In genomic region chr16:33833429-33833753, GRCm38 (mm10) we compare ENCODE assay signal across 8 mouse cellular contexts. TPM values are rescaled to one million over a fixed set of nuclear protein-coding genes. Genes with fewer than 3 reads are reported as not detected.
A peak's percentile ranks its signal among the peaks of the same experiment; 100 is the strongest.
DNase-seq lines count a peak whose midpoint lies in the region; ATAC-seq and TF ChIP-seq lines count a peak whose summit lies in the region.

No protein-coding gene starts in this region.

- no peak for TF ChIP-seq CTCF in lung, embryonic 14.5 days (IDR thresholded peaks at IDR 0.05; ENCODE audit: low read depth)

- no peaks in the 10 kb centered on the region for H3K27me3 ChIP-seq in lung, embryonic 14.5 days (ENCODE audit: insufficient read depth, low read length)
- H3K27me3 ChIP-seq in forebrain, embryonic 11.5 days (ENCODE audit: control insufficient read depth, insufficient read depth, low read length), result peaks cover 28% of the 10 kb centered on the region
- H3K27me3 ChIP-seq in limb, embryonic 11.5 days (ENCODE audit: control insufficient read depth, insufficient read depth, low read length), result no peaks in the 10 kb centered on the region
- H3K27me3 ChIP-seq in neural tube, embryonic 14.5 days (ENCODE audit: control insufficient read depth, insufficient read depth, low read length), result peaks cover 18% of the 10 kb centered on the region

- H3K4me3 ChIP-seq in lung, embryonic 14.5 days (ENCODE audit: low read depth, low read length), result peak overlapping the region; percentile 26; the same call in 1 of the 2 replicates
- peak overlapping the region; percentile 19; the same call in 1 of the 2 replicates for H3K4me3 ChIP-seq in forebrain, embryonic 11.5 days (ENCODE audit: low read depth, low read length)
- peak overlapping the region; percentile 24; the same call in 1 of the 2 replicates for H3K4me3 ChIP-seq in limb, embryonic 11.5 days (ENCODE audit: low read depth, low read length)
- no peak overlapping the region for H3K4me3 ChIP-seq in neural tube, embryonic 14.5 days (ENCODE audit: low read depth, low read length)

- peak overlapping the region; percentile 43 for H3K9ac ChIP-seq in lung, embryonic 14.5 days
- no peak overlapping the region; the same call in 1 of the 2 replicates for H3K9ac ChIP-seq in forebrain, embryonic 11.5 days (ENCODE audit: low read length)
- H3K9ac ChIP-seq in limb, embryonic 11.5 days (ENCODE audit: low read length), result 0 out of 2 replicates have a peak overlapping the region, but pooled peaks have one; percentile 37
- H3K9ac ChIP-seq in neural tube, embryonic 14.5 days (replicated peaks; ENCODE audit: low read depth, low read length), result no peak overlapping the region

- peak overlapping the region; percentile 67 for H3K4me2 ChIP-seq in lung, embryonic 14.5 days
- peak overlapping the region; percentile 55 for H3K4me2 ChIP-seq in forebrain, embryonic 11.5 days (ENCODE audit: low read depth, low read length, severe bottlenecking)
- peak overlapping the region; percentile 48 for H3K4me2 ChIP-seq in limb, embryonic 11.5 days (ENCODE audit: low read depth, severe bottlenecking)
- peak overlapping the region; percentile 38; the same call in 1 of the 2 replicates for H3K4me2 ChIP-seq in neural tube, embryonic 14.5 days (ENCODE audit: low read depth, low read length)

- H3K9me3 ChIP-seq in lung, embryonic 14.5 days (ENCODE audit: low read depth, low read length), result no peaks in the 10 kb centered on the region
- H3K9me3 ChIP-seq in forebrain, embryonic 11.5 days (ENCODE audit: control insufficient read depth, low read length), result no peaks in the 10 kb centered on the region
- H3K9me3 ChIP-seq in limb, embryonic 11.5 days (ENCODE audit: control insufficient read depth, low read length), result no peaks in the 10 kb centered on the region
- H3K9me3 ChIP-seq in neural tube, embryonic 14.5 days (ENCODE audit: control insufficient read depth, low read length), result no peaks in the 10 kb centered on the region

- no peaks in the 10 kb centered on the region for H3K36me3 ChIP-seq in lung, embryonic 14.5 days (ENCODE audit: insufficient read depth)
- no peaks in the 10 kb centered on the region for H3K36me3 ChIP-seq in forebrain, embryonic 11.5 days (ENCODE audit: control insufficient read depth, insufficient read depth, low read length)
- H3K36me3 ChIP-seq in limb, embryonic 11.5 days (ENCODE audit: control insufficient read depth, insufficient read depth, low read length), result no peaks in the 10 kb centered on the region
- H3K36me3 ChIP-seq in neural tube, embryonic 14.5 days (ENCODE audit: control insufficient read depth, insufficient read depth, low read length), result no peaks in the 10 kb centered on the region

- H3K27ac ChIP-seq in lung, embryonic 14.5 days (ENCODE audit: low read depth), result peak overlapping the region; percentile 22; the same call in 1 of the 2 replicates
- 0 out of 2 replicates have a peak overlapping the region, but pooled peaks have one; percentile 1 for H3K27ac ChIP-seq in forebrain, embryonic 11.5 days (ENCODE audit: low read depth, low read length)
- peak overlapping the region; percentile 72 for H3K27ac ChIP-seq in limb, embryonic 11.5 days (replicated peaks; ENCODE audit: low read depth, low read length)
- peak overlapping the region; percentile 39; the same call in 1 of the 2 replicates for H3K27ac ChIP-seq in neural tube, embryonic 14.5 days (ENCODE audit: low read depth, low read length)

- peaks cover 23% of the 10 kb centered on the region; the same call in 1 of the 2 replicates for H3K4me1 ChIP-seq in lung, embryonic 14.5 days (ENCODE audit: insufficient read depth)
- peaks cover 12% of the 10 kb centered on the region for H3K4me1 ChIP-seq in forebrain, embryonic 11.5 days (replicated peaks; ENCODE audit: control insufficient read depth, insufficient read depth, low read length)
- H3K4me1 ChIP-seq in limb, embryonic 11.5 days (ENCODE audit: control insufficient read depth, insufficient read depth, low read length), result peaks cover 33% of the 10 kb centered on the region
- peaks cover 27% of the 10 kb centered on the region; the same call in 1 of the 2 replicates for H3K4me1 ChIP-seq in neural tube, embryonic 14.5 days (ENCODE audit: control insufficient read depth, insufficient read depth, low read length)

- WGBS in lung, embryonic 14.5 days, result 17% methylated on average over 5 of the region's 5 CpGs
- 5% methylated on average over 5 of the region's 5 CpGs for WGBS in forebrain, embryonic 11.5 days
- 4% methylated on average over 5 of the region's 5 CpGs for WGBS in limb, embryonic 11.5 days
- 6% methylated on average over 5 of the region's 5 CpGs for WGBS in neural tube, embryonic 14.5 days

- no peak for ATAC-seq in lung, embryonic 14.5 days (ENCODE audit: insufficient read depth)
- no peak for ATAC-seq in forebrain, embryonic 11.5 days (replicated peaks; ENCODE audit: low FRiP score)
- no peak for ATAC-seq in limb, embryonic 11.5 days (ENCODE audit: insufficient number of reproducible peaks, low FRiP score, low TSS enrichment, low read depth)
- no peak for ATAC-seq in neural tube, embryonic 14.5 days (ENCODE audit: low read depth)
- no peak for ATAC-seq in cerebellum, adult (ENCODE audit: insufficient number of reproducible peaks, low FRiP score, low TSS enrichment)

- no peak for DNase-seq in lung, embryonic 14.5 days
- DNase-seq in lung, postnatal 36 days, result no peak
- DNase-seq in forebrain, embryonic 11.5 days (ENCODE audit: low spot score), result no peak
- no peak for DNase-seq in limb, embryonic 11.5 days (ENCODE audit: low spot score)
- DNase-seq in ovary, postnatal 14 days (ENCODE audit: low spot score), result no peak
- no peak for DNase-seq in yolk sac, embryonic 10.5 days (ENCODE audit: low spot score)

RNA-seq across cellular contexts. Expression of gene Itgb5, which starts 3.9 kb away (rescaled TPM):
- 57.5 and 64.5 TPM in 2 replicates for polyA plus RNA-seq in lung, embryonic 14.5 days (2014; fragmentation: Nextera tagmentation; extraction: Ambion mirVana)
- 28.2 and 31.5 TPM in 2 replicates for polyA plus RNA-seq in forebrain, embryonic 11.5 days (2014; fragmentation: Nextera tagmentation; extraction: Ambion mirVana)
- polyA plus RNA-seq in limb, embryonic 11.5 days (2014; fragmentation: Nextera tagmentation; extraction: Ambion mirVana), result 64.9 and 65.8 TPM in 2 replicates
- 13.8 and 22.0 TPM in 2 replicates for polyA plus RNA-seq in neural tube, embryonic 14.5 days (2014; fragmentation: Nextera tagmentation; extraction: Ambion mirVana)

RNA-seq across cellular contexts. Expression of gene Muc13, which starts 39.6 kb away (rescaled TPM):
- not detected in 2 replicates for polyA plus RNA-seq in lung, embryonic 14.5 days (2014; fragmentation: Nextera tagmentation; extraction: Ambion mirVana)
- 0.07 TPM in 1 of 2 replicates, not detected in the other for polyA plus RNA-seq in forebrain, embryonic 11.5 days (2014; fragmentation: Nextera tagmentation; extraction: Ambion mirVana)
- 0.15 and 0.28 TPM in 2 replicates for polyA plus RNA-seq in limb, embryonic 11.5 days (2014; fragmentation: Nextera tagmentation; extraction: Ambion mirVana)
- polyA plus RNA-seq in neural tube, embryonic 14.5 days (2014; fragmentation: Nextera tagmentation; extraction: Ambion mirVana), result 0.07 TPM in 1 of 2 replicates, not detected in the other

Comparison
In these comparisons a context has a peak if more than half of its experiments do, and no peak if none do; other contexts are left out.
1. H3K27ac ChIP-seq: peak in every context shown above with its lines; median percentile 72 in limb, embryonic 11.5 days; 39 in neural tube, embryonic 14.5 days; 22 in lung, embryonic 14.5 days; 1 in forebrain, embryonic 11.5 days.
2. H3K9ac ChIP-seq: peak in lung, embryonic 14.5 days (single experiment) and limb, embryonic 11.5 days (single experiment); none in forebrain, embryonic 11.5 days (single experiment) and neural tube, embryonic 14.5 days (single experiment).
3. Peak in every context shown above with its lines, with median percentiles within 50 percentile points of each other: H3K4me2 ChIP-seq.